Mouse (Mus musculus) embryonic facial prominence, embryonic 12.5 days (tissue): Measurements from ENCODE around the gene Wipf1. TPM values are rescaled to one million over a fixed set of nuclear protein-coding genes. Genes with fewer than 3 reads are reported as not detected.

Experiments used
- ATAC-seq: fragments of 200-750 bp; cut with Nextera tagmentation; 2 replicates; pipeline ENCODE4 v1.8.0; 2017; ENCODE audit not compliant: insufficient number of reproducible peaks, insufficient read depth, low FRiP score, low TSS enrichment
- H3K27ac ChIP-seq: fragments of 300-500 bp; sonication (generic); 2 replicates; pipeline ENCODE4 v1.5.1; 2016; ENCODE audit warnings: mild to moderate bottlenecking
- H3K27me3 ChIP-seq: fragments of 300-500 bp; sonication (generic); 2 replicates; pipeline ENCODE4 v1.6.1; 2016; ENCODE audit warnings: mild to moderate bottlenecking, moderate library complexity
- H3K36me3 ChIP-seq: fragments of 300-500 bp; sonication (generic); 2 replicates; pipeline ENCODE4 v1.6.1; 2016; ENCODE audit warnings: mild to moderate bottlenecking
- H3K4me1 ChIP-seq: fragments of 300-500 bp; sonication (generic); 2 replicates; pipeline ENCODE4 v1.6.1; 2016
- H3K4me2 ChIP-seq: fragments of 300-500 bp; sonication (generic); replicated peaks from 2 replicates; pipeline ENCODE4 v1.6.1; 2016; ENCODE audit warnings: mild to moderate bottlenecking, moderate library complexity
- H3K4me3 ChIP-seq: fragments of 300-500 bp; sonication (generic); 2 replicates; pipeline ENCODE4 v1.5.1; 2016; ENCODE audit warnings: mild to moderate bottlenecking
- H3K9ac ChIP-seq: fragments of 300-500 bp; sonication (generic); 2 replicates; pipeline ENCODE4 v1.6.1; 2016; ENCODE audit warnings: mild to moderate bottlenecking, moderate library complexity
- H3K9me3 ChIP-seq: fragments of 300-500 bp; sonication (generic); 2 replicates; pipeline ENCODE4 v1.6.1; 2016; ENCODE audit warnings: mild to moderate bottlenecking, moderate library complexity
- WGBS: fragments of 180-500 bp; shearing (Covaris S2); methylation state at CpG from one replicate; pipeline ENCODE4 v1.1.7; 2016; 5-methylcytosine and 5-hydroxymethylcytosine counted together
- polyA plus RNA-seq: library from polyadenylated mRNA; unstranded; fragments of >200 nt; fragmentation: Nextera tagmentation; extraction: Ambion mirVana; gene quantifications from 2 replicates; pipeline ENCODE4 v1.2.1, GENCODE M21; 2016

The Wipf1 gene
- polyA plus RNA-seq, 1 experiment from 2014 or later: 14.1 TPM

- Histone ChIP-seq H3K9me3 (no peaks in the 10 kb centered on the region), H3K27me3 (no peaks in the 10 kb centered on the region), H3K4me3 (no peak overlapping the region), H3K9ac (no peak overlapping the region), H3K27ac (no peak overlapping the region), H3K4me1 (peaks cover 21% of the 10 kb centered on the region), H3K36me3 (no peaks in the 10 kb centered on the region), H3K4me2 (no peak overlapping the region)
- no peak for ATAC-seq
- WGBS: 93% methylated on average over 3 of the region's 3 CpGs
Observed at GRCm38 (mm10) chr2:73451541-73451940, 78.0 kb downstream of the Wipf1 start.

- ATAC-seq: no peak
- no peaks in the 10 kb centered on the region for H3K36me3 ChIP-seq
- H3K4me2 ChIP-seq: no peak overlapping the region
- H3K4me3 ChIP-seq: no peak overlapping the region
- peaks cover 21% of the 10 kb centered on the region for H3K4me1 ChIP-seq
- no peaks in the 10 kb centered on the region for H3K27me3 ChIP-seq
- 69% methylated on average over 6 of the region's 6 CpGs for WGBS
- H3K9me3 ChIP-seq: no peaks in the 10 kb centered on the region
- H3K9ac ChIP-seq: no peak overlapping the region
- H3K27ac ChIP-seq: peak overlapping the region; percentile 55; the same call in 1 of the 2 replicates
Observed at GRCm38 (mm10) chr2:73450172-73450715, 79.3 kb downstream of the Wipf1 start.

GRCm38 (mm10) chr2:73443985-73444384 lies 85.5 kb downstream of the Wipf1 start:
- 73% methylated on average over 10 of the region's 10 CpGs for whole genome bisulfite sequencing
- Histone ChIP-seq H3K27ac (0 out of 2 replicates have a peak overlapping the region, but pooled peaks have one; percentile 19), H3K9ac (no peak overlapping the region), H3K4me1 (no peaks in the 10 kb centered on the region), H3K9me3 (no peaks in the 10 kb centered on the region), H3K36me3 (peaks cover 16% of the 10 kb centered on the region), H3K4me2 (no peak overlapping the region), H3K27me3 (no peaks in the 10 kb centered on the region), H3K4me3 (no peak overlapping the region)
- ATAC-seq: no peak

GRCm38 (mm10) chr2:73442015-73442414 lies 87.5 kb downstream of the Wipf1 start:
- Histone ChIP-seq H3K36me3 (peaks cover 29% of the 10 kb centered on the region), H3K4me3 (no peak overlapping the region), H3K4me2 (no peak overlapping the region), H3K9ac (no peak overlapping the region), H3K27ac (no peak overlapping the region), H3K27me3 (no peaks in the 10 kb centered on the region), H3K9me3 (no peaks in the 10 kb centered on the region), H3K4me1 (peaks cover 1% of the 10 kb centered on the region; the same call in 1 of the 2 replicates)
- ATAC-seq: no peak
- WGBS: 67% methylated on average over 2 of the region's 2 CpGs

GRCm38 (mm10) chr2:73440319-73440718 lies 89.2 kb downstream of the Wipf1 start:
- ATAC-seq: no peak
- Histone ChIP-seq H3K9me3 (no peaks in the 10 kb centered on the region), H3K4me2 (no peak overlapping the region), H3K9ac (no peak overlapping the region), H3K27me3 (no peaks in the 10 kb centered on the region), H3K36me3 (peaks cover 42% of the 10 kb centered on the region), H3K4me1 (peaks cover 3% of the 10 kb centered on the region; the same call in 1 of the 2 replicates), H3K4me3 (no peak overlapping the region), H3K27ac (no peak overlapping the region)
- 70% methylated on average over 2 of the region's 2 CpGs for WGBS

- no peak overlapping the region for H3K27ac ChIP-seq
- H3K4me3 ChIP-seq: no peak overlapping the region
- no peak overlapping the region; the same call in 1 of the 2 replicates for H3K9ac ChIP-seq
- ATAC-seq: no peak
- peaks cover 8% of the 10 kb centered on the region for H3K4me1 ChIP-seq
- peaks cover 56% of the 10 kb centered on the region for H3K36me3 ChIP-seq
- WGBS: 41% methylated on average over 18 of the region's 18 CpGs
- no peak overlapping the region for H3K4me2 ChIP-seq
- H3K9me3 ChIP-seq: no peaks in the 10 kb centered on the region
- no peaks in the 10 kb centered on the region for H3K27me3 ChIP-seq
Observed at GRCm38 (mm10) chr2:73436976-73437375, 92.6 kb downstream of the Wipf1 start.

- H3K9me3 ChIP-seq: no peaks in the 10 kb centered on the region
- H3K9ac ChIP-seq: no peak overlapping the region
- 79% methylated on average over 2 of the region's 2 CpGs for WGBS
- no peak overlapping the region for H3K27ac ChIP-seq
- no peak overlapping the region for H3K4me2 ChIP-seq
- no peaks in the 10 kb centered on the region for H3K27me3 ChIP-seq
- peaks cover 10% of the 10 kb centered on the region for H3K4me1 ChIP-seq
- peaks cover 56% of the 10 kb centered on the region for H3K36me3 ChIP-seq
- no peak overlapping the region for H3K4me3 ChIP-seq
- no peak for ATAC-seq
Observed at GRCm38 (mm10) chr2:73435847-73436246, 93.7 kb downstream of the Wipf1 start.

GRCm38 (mm10) chr2:73431959-73432396 lies 97.6 kb downstream of the Wipf1 start:
- H3K4me1 ChIP-seq: peaks cover 15% of the 10 kb centered on the region
- no peaks in the 10 kb centered on the region for H3K9me3 ChIP-seq
- H3K27ac ChIP-seq: peak overlapping the region; percentile 77
- peak overlapping the region; percentile 39 for H3K4me2 ChIP-seq
- 0 out of 2 replicates have a peak overlapping the region, but pooled peaks have one; percentile 24 for H3K9ac ChIP-seq
- ATAC-seq: no peak
- no peak overlapping the region for H3K4me3 ChIP-seq
- 18% methylated on average over 14 of the region's 14 CpGs for WGBS
- H3K27me3 ChIP-seq: no peaks in the 10 kb centered on the region
- H3K36me3 ChIP-seq: peaks cover 33% of the 10 kb centered on the region

GRCm38 (mm10) chr2:73428803-73429468 lies 100.6 kb downstream of the Wipf1 start:
- H3K9ac ChIP-seq: no peak overlapping the region
- H3K4me2 ChIP-seq: no peak overlapping the region
- H3K36me3 ChIP-seq: peaks cover 12% of the 10 kb centered on the region
- H3K27me3 ChIP-seq: no peaks in the 10 kb centered on the region
- no peak overlapping the region for H3K4me3 ChIP-seq
- WGBS: 60% methylated on average over 21 of the region's 21 CpGs
- H3K27ac ChIP-seq: peak overlapping the region; percentile 2; the same call in 1 of the 2 replicates
- peaks cover 13% of the 10 kb centered on the region for H3K4me1 ChIP-seq
- no peak for ATAC-seq
- no peaks in the 10 kb centered on the region for H3K9me3 ChIP-seq

- H3K4me1 ChIP-seq: peaks cover 12% of the 10 kb centered on the region
- H3K4me2 ChIP-seq: no peak overlapping the region
- ATAC-seq: no peak
- WGBS: 33% methylated on average over 1 of the region's 1 CpGs
- no peak overlapping the region for H3K9ac ChIP-seq
- H3K27ac ChIP-seq: no peak overlapping the region
- no peak overlapping the region for H3K4me3 ChIP-seq
- no peaks in the 10 kb centered on the region for H3K27me3 ChIP-seq
- no peaks in the 10 kb centered on the region for H3K9me3 ChIP-seq
- H3K36me3 ChIP-seq: no peaks in the 10 kb centered on the region
Observed at GRCm38 (mm10) chr2:73427293-73427692, 102.2 kb downstream of the Wipf1 start.

GRCm38 (mm10) chr2:73425822-73426221 lies 103.7 kb downstream of the Wipf1 start:
- Histone ChIP-seq H3K36me3 (no peaks in the 10 kb centered on the region), H3K27ac (no peak overlapping the region), H3K9ac (no peak overlapping the region), H3K4me2 (no peak overlapping the region), H3K27me3 (no peaks in the 10 kb centered on the region), H3K9me3 (no peaks in the 10 kb centered on the region), H3K4me1 (peaks cover 6% of the 10 kb centered on the region; the same call in 1 of the 2 replicates), H3K4me3 (no peak overlapping the region)
- 64% methylated on average over 14 of the region's 14 CpGs for WGBS
- ATAC-seq: no peak

- Histone ChIP-seq H3K9ac (no peak overlapping the region), H3K4me1 (no peaks in the 10 kb centered on the region), H3K4me3 (no peak overlapping the region), H3K27me3 (no peaks in the 10 kb centered on the region), H3K36me3 (no peaks in the 10 kb centered on the region), H3K9me3 (no peaks in the 10 kb centered on the region), H3K4me2 (no peak overlapping the region), H3K27ac (no peak overlapping the region)
- no peak for ATAC-seq
- 51% methylated on average over 7 of the region's 7 CpGs for WGBS
Observed at GRCm38 (mm10) chr2:73419730-73420129, 109.8 kb downstream of the Wipf1 start.
